Mouse (Mus musculus): ENCODE results near the gene Fbxl8.

DNA sequence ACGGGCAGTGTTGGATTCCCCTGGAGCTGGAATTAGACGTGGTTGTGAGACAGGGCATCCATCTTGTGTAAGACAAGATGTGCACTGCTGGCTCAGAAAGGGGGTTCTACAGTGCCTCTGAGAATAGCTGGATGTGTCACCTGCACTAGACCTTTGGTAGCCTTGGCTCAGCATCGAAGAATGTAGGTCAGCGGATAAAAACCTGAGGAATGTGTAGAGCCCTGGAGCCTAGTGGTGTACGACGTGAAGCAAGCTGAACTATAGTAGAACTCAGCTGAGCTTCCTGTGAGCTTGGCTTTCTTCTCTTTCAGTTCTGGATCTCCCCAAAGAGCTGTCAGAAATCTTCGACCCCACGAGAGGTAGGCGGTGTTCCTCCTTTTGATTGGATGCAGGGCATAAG, 39.4 kb downstream of the Fbxl8 start:
- TF ChIP-seq UBTF (IDR thresholded peaks at IDR 0.05; ENCODE audit: low read depth, low read length), result no peak
- TF ChIP-seq TBP (conservative IDR thresholded peaks at IDR 0.05; ENCODE audit: low read depth, low read length), result no peak
- no peak for TF ChIP-seq GABPA (IDR thresholded peaks at IDR 0.05; ENCODE audit: insufficient replicate concordance, low read depth, low read length)
- TF ChIP-seq MAFK (IDR thresholded peaks at IDR 0.05; ENCODE audit: insufficient replicate concordance, low read length), result no peak
- no peak for TF ChIP-seq POLR2A (IDR thresholded peaks at IDR 0.05; ENCODE audit: low read depth, low read length)
- TF ChIP-seq CTCF (conservative IDR thresholded peaks at IDR 0.05 in 1 of 2, IDR thresholded peaks at IDR 0.05 in 1 of 2; ENCODE audit: low read depth in 2 of 2, low read length in 2 of 2), result no peak
- no peak for TF ChIP-seq EP300 (IDR thresholded peaks at IDR 0.05; ENCODE audit: low read length)
- TF ChIP-seq MXI1 (IDR thresholded peaks at IDR 0.05; ENCODE audit: low read depth, low read length), result no peak
- no peak for TF ChIP-seq ZC3H11A (IDR thresholded peaks at IDR 0.05; ENCODE audit: low read depth, low read length)
- no peak for TF ChIP-seq ETS1 (conservative IDR thresholded peaks at IDR 0.05; ENCODE audit: low read depth, low read length)
- TF ChIP-seq ZMIZ1 (IDR thresholded peaks at IDR 0.05; ENCODE audit: low read depth, low read length), result no peak

Data from CH12.LX (cell line).